Mouse (Mus musculus) G1E-ER4 (cell line): Measurements from ENCODE around the gene Cdk14. TPM values are rescaled to one million over a fixed set of nuclear protein-coding genes. Genes with fewer than 3 reads are reported as not detected.

Source experiments
- GATA1 ChIP-seq: IDR thresholded peaks from one replicate; pipeline ENCODE4 v1.8.0; 2012; ENCODE audit warnings: low read length, inconsistent platforms
- polyA plus RNA-seq: library from polyadenylated mRNA; stranded (reverse); fragments of >175 nt; gene quantifications from 2 replicates; pipeline ENCODE4 v1.2.3, GENCODE M21; 2012

Gene Cdk14
- polyA plus RNA-seq, 1 experiment: not detected

GRCm38 (mm10) chr5:4786816-4787215 lies 633.3 kb downstream of the Cdk14 start:
- TF ChIP-seq GATA1: no peak

- TF ChIP-seq GATA1: no peak
Observed at GRCm38 (mm10) chr5:4778274-4778673, 641.8 kb downstream of the Cdk14 start.

DNA sequence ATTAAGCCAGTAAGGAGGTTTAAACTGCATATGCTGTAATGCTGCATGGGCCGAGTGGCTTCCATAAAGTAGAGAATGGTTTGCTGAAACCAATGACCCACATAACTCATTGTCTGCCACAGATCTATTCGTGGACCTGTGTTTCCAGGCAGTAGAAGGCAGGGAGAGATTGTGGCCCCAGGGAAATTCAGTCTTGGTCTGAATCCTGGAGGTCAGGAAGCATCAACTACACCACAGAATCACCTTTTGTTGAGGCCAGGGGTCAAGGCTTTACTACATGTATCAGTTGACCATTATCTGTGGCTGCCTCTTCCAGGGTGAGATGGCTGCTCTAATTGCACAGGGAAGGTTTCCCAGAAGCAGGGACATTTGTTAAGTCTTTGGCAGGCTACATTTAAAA lies 643.6 kb downstream of the Cdk14 start:
- no peak for TF ChIP-seq GATA1

- TF ChIP-seq GATA1: no peak
Observed at GRCm38 (mm10) chr5:4773090-4773772, 646.9 kb downstream of the Cdk14 start.

- TF ChIP-seq GATA1: no peak
Observed at GRCm38 (mm10) chr5:4770609-4771008, 649.5 kb downstream of the Cdk14 start.

DNA sequence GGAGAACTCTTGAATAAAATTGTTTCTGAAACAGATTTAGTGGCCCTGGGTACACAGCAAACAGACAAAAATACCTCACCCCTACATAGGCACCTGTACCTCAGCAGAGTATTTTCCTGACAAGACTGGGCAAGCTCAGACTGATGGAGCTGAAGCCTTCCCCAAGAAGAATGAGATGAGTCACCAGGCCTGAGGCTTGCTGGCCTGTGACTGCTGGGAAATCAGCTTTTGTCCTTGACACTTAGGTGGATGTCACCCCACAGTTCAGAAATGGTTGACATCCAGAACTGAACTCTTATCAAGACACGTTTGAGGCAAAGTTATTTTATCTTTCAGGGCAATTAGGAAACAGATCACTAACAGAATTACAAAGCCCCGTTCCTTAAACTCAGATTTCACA lies 652.2 kb downstream of the Cdk14 start:
- no peak for TF ChIP-seq GATA1

DNA sequence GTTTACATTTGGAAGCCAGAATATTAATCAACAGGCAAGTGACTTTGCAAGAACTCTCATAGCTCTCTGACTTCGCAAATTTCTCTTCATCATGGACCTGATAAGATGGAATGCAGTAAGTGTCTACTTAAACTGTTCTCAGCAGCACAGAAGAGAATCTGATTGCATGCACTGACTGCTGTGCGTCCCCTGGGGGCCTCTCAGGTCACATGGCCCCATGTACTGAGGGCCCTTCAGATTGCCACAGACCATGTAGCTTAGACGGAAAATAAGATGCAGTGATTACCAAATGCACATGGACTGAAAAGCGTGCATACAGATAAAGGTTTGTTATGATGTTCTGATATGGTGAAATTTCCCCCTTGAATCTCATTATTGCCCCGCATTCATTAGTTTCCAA lies 653.4 kb downstream of the Cdk14 start:
- no peak for TF ChIP-seq GATA1

DNA sequence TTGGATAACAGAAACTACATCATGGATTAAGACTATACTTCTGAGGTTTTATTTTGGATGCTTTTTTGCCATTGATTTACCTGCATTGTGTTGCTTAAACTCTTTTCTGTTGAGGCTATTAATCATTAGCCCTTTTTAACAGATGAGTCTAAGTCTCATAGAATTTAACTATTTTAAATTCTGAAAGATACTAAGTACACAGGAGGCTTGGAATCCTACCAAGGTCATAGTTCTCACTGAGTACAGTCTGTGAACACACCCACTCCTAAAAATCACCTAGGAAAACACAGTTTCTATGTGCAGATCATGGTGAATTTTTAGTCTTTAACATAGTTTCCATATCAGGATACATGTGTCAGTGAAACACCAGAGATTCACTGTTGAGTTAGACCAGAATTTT lies 658.2 kb downstream of the Cdk14 start:
- no peak for TF ChIP-seq GATA1

DNA sequence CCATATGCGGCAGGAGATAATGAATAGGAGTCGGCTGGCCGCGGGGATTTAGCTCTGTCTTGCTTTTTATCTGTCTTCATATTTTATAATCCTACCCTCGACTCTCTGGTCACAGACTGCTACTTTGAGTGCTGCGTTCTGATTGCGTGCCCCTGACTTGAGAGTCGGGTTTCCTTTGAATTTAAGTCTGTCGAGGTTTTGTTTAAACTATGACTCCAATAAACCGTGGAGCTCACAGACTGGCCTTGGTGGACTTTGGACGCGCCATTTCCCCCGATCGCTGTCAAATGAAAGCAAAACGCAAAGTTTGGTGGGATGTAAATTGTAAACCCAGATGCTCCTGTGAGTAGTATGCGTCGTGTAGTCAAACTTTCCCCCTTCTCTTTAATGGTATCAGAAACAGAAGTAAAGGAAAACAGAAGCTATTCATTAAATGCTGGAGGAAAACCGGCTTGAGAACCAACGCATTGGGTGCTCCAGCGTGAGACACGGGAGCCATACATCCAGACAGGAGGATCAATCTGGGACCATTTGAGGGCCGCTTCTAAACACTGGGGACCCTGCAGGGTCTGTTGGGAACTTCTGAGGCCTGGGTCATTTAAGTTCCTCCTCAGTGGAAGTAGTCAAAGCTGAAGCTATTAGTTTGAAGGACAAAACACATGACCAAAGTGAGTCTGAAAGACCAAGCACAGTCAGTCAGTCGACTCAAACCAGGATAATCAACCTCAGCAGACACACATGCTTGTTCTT lies 661.6 kb downstream of the Cdk14 start:
- no peak for TF ChIP-seq GATA1

DNA sequence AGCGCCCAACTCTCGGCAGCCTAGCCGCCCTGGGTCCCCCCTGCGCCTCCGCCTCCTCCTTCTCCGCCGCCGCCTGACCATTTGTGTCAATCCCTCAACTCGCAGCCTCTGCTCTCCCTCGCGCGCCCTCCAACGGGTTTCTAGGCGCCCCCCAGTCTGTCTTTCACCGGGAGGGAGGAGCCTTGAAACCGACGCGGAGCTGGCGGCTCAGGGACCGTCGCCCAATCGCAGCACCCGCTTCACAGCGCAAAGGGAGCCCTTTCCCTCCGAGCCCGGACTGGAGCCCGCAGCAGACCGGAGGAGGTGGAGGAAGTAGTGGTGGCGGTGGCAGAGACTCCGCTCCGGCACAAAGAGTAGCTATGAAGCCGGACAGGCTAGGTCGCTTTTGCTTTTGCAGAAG lies 662.2 kb downstream of the Cdk14 start, which contains the start of gene Fzd1:
Fzd1 (minus strand) TSS at position 134 of the 400 bp plus-strand sequence.
- TF ChIP-seq GATA1: no peak

GRCm38 (mm10) chr5:4756871-4757711 lies 663.0 kb downstream of the Cdk14 start:
- no peak for TF ChIP-seq GATA1

GRCm38 (mm10) chr5:4756001-4756681 lies 664.0 kb downstream of the Cdk14 start:
- no peak for TF ChIP-seq GATA1

GRCm38 (mm10) chr5:4755326-4755725 lies 664.8 kb downstream of the Cdk14 start:
- TF ChIP-seq GATA1: no peak

DNA sequence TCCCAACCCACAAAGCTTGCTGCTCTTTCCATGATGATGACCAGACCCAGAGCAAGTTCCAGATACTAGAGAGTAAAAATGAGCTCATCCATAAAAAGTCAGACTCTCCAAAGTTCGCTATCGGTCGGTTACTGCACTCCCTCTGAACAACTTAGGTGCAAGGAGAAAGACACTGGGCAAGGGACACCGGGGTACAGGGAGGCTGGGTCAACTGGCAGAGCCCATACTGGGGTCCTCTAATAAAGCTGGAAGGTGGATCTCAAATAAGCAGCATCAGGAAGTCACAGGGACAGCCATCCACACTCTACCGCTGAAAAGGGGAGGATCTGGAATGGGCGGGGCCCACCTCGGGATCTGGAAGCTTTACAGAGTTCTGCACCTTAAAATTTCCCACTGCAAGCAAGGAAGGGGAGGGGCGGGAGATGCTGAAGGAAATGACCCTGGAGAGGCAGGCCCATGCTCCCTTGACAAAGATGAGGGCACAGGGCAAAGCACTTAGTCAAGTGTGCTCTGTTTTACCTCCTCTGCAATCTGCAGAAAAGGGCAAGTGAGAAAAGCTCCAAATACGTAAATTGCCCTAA lies 665.3 kb downstream of the Cdk14 start:
- TF ChIP-seq GATA1: no peak

Other genes starting within 250 kb of the Cdk14 start
- gene 1700015F17Rik, start 58.8 kb upstream of the Cdk14 start, polyA plus RNA-seq: not detected in 2 replicates
- gene Cldn12, start 94.6 kb upstream of the Cdk14 start, polyA plus RNA-seq: 19.6 and 23.2 TPM in 2 replicates
- not detected in 2 replicates for gene Gtpbp10, start 139.2 kb upstream of the Cdk14 start, polyA plus RNA-seq
- gene Gm8773, start 153.5 kb upstream of the Cdk14 start, polyA plus RNA-seq: not detected in 2 replicates
- not detected in 2 replicates for gene Cfap69, start 243.9 kb upstream of the Cdk14 start, polyA plus RNA-seq